Mouse (Mus musculus) liver, embryonic 11.5 days (tissue): Measurements from ENCODE around the gene Fam240b. TPM values are rescaled to one million over a fixed set of nuclear protein-coding genes. Genes with fewer than 3 reads are reported as not detected.

Source experiments
- ATAC-seq: fragments of 200-750 bp; cut with Nextera tagmentation; replicated peaks from 2 replicates; pipeline ENCODE4 v1.8.0; 2017; ENCODE audit warnings: moderate number of reproducible peaks, mild to moderate bottlenecking, moderate TSS enrichment, moderate library complexity; ENCODE audit not compliant: low FRiP score
- DNase-seq: peaks from one replicate; pipeline ENCODE4 v3.0.0-alpha.2; 2017; ENCODE audit warnings: low spot score
- H3K27ac ChIP-seq: fragments of 300-500 bp; sonication (generic); 2 replicates; pipeline ENCODE4 v1.5.1; 2014; ENCODE audit warnings: mild to moderate bottlenecking, low read depth, low read length, control low read depth
- H3K27me3 ChIP-seq: fragments of 300-500 bp; sonication (generic); replicated peaks from 2 replicates; pipeline ENCODE4 v1.6.1; 2014; ENCODE audit warnings: low read length, mixed read lengths; ENCODE audit not compliant: control insufficient read depth, insufficient read depth
- H3K36me3 ChIP-seq: fragments of 300-500 bp; sonication (generic); 2 replicates; pipeline ENCODE4 v1.6.1; 2014; ENCODE audit warnings: mild to moderate bottlenecking, low read length, moderate library complexity, mixed read lengths; ENCODE audit not compliant: control insufficient read depth, insufficient read depth
- H3K4me1 ChIP-seq: fragments of 300-500 bp; sonication (generic); replicated peaks from 2 replicates; pipeline ENCODE4 v1.6.1; 2014; ENCODE audit warnings: low read length, mixed read lengths; ENCODE audit not compliant: control insufficient read depth, insufficient read depth
- H3K4me2 ChIP-seq: fragments of 300-500 bp; sonication (generic); 2 replicates; pipeline ENCODE4 v1.6.1; 2014; ENCODE audit warnings: mild to moderate bottlenecking, control low read depth, moderate library complexity
- H3K4me3 ChIP-seq: fragments of 300-500 bp; sonication (generic); 2 replicates; pipeline ENCODE4 v1.5.1; 2014; ENCODE audit warnings: low read depth, low read length, control low read depth
- H3K9ac ChIP-seq: fragments of 300-500 bp; sonication (generic); 2 replicates; pipeline ENCODE4 v1.6.1; 2014; ENCODE audit warnings: low read depth, low read length, control low read depth
- H3K9me3 ChIP-seq: fragments of 300-500 bp; sonication (generic); 2 replicates; pipeline ENCODE4 v1.6.1; 2016; ENCODE audit warnings: low read length, inconsistent platforms, mixed read lengths; ENCODE audit not compliant: control insufficient read depth
- WGBS: fragments of 180-500 bp; shearing (Covaris S2); extraction: QIAGEN DNeasy Blood & Tissue Kit; methylation state at CpG from one replicate; pipeline ENCODE4 v1.1.7; 2014; 5-methylcytosine and 5-hydroxymethylcytosine counted together
- polyA plus RNA-seq: library from polyadenylated mRNA; unstranded; fragments of >200 nt; fragmentation: Nextera tagmentation; extraction: Ambion mirVana; gene quantifications from 2 replicates; pipeline ENCODE4 v1.2.1, GENCODE M21; 2014

Fam240b gene
- polyA plus RNA-seq: not detected in 2 replicates

GRCm38 (mm10) chr13:64497692-64498091 is at the start of gene Fam240b:
Gene Fam240b (minus strand): TSS chr13:64497792.
- Histone ChIP-seq H3K36me3 (no peaks in the 10 kb centered on the region), H3K9me3 (no peaks in the 10 kb centered on the region), H3K27me3 (no peaks in the 10 kb centered on the region), H3K4me3 (no peak within 1 kb of the TSS), H3K27ac (no peak within 1 kb of the TSS), H3K9ac (no peak within 1 kb of the TSS), H3K4me1 (no peaks in the 10 kb centered on the region), H3K4me2 (no peak within 1 kb of the TSS)
- ATAC-seq (no peak), DNase-seq (no peak)
- WGBS: 85% methylated on average over 6 of the region's 6 CpGs

GRCm38 (mm10) chr13:64530139-64530538 is 32.5 kb upstream of the Fam240b start:
- H3K36me3 ChIP-seq: no peaks in the 10 kb centered on the region
- no peaks in the 10 kb centered on the region for H3K9me3 ChIP-seq
- no peaks in the 10 kb centered on the region for H3K4me1 ChIP-seq
- DNase-seq: no peak
- H3K27ac ChIP-seq: no peak overlapping the region
- no peaks in the 10 kb centered on the region for H3K27me3 ChIP-seq
- no peak overlapping the region for H3K4me3 ChIP-seq
- no peak overlapping the region for H3K4me2 ChIP-seq
- ATAC-seq: no peak
- WGBS: 85% methylated on average over 5 of the region's 5 CpGs
- H3K9ac ChIP-seq: no peak overlapping the region

GRCm38 (mm10) chr13:64526515-64527285 is 29.1 kb upstream of the Fam240b start:
- Histone ChIP-seq H3K27ac (no peak overlapping the region), H3K4me3 (no peak overlapping the region), H3K9me3 (no peaks in the 10 kb centered on the region), H3K4me2 (no peak overlapping the region), H3K4me1 (no peaks in the 10 kb centered on the region), H3K36me3 (no peaks in the 10 kb centered on the region), H3K9ac (no peak overlapping the region), H3K27me3 (no peaks in the 10 kb centered on the region)
- DNase-seq (no peak), ATAC-seq (no peak)
- 83% methylated on average over 15 of the region's 15 CpGs for WGBS

GRCm38 (mm10) chr13:64514247-64514646 is 16.7 kb upstream of the Fam240b start:
- H3K27ac ChIP-seq: no peak overlapping the region
- H3K36me3 ChIP-seq: no peaks in the 10 kb centered on the region
- 79% methylated on average over 2 of the region's 2 CpGs for WGBS
- no peaks in the 10 kb centered on the region for H3K4me1 ChIP-seq
- no peak overlapping the region for H3K9ac ChIP-seq
- H3K4me3 ChIP-seq: no peak overlapping the region
- DNase-seq (no peak), ATAC-seq (no peak)
- H3K9me3 ChIP-seq: peaks cover 2% of the 10 kb centered on the region; the same call in 1 of the 2 replicates
- no peak overlapping the region for H3K4me2 ChIP-seq
- no peaks in the 10 kb centered on the region for H3K27me3 ChIP-seq

- H3K9me3 ChIP-seq: peaks cover 2% of the 10 kb centered on the region; the same call in 1 of the 2 replicates
- H3K4me1 ChIP-seq: no peaks in the 10 kb centered on the region
- no peak overlapping the region for H3K27ac ChIP-seq
- no peak overlapping the region for H3K4me2 ChIP-seq
- ATAC-seq (no peak), DNase-seq (no peak)
- H3K9ac ChIP-seq: no peak overlapping the region
- no peaks in the 10 kb centered on the region for H3K27me3 ChIP-seq
- H3K36me3 ChIP-seq: no peaks in the 10 kb centered on the region
- H3K4me3 ChIP-seq: no peak overlapping the region
Observed at GRCm38 (mm10) chr13:64511616-64512015, 14.0 kb upstream of the Fam240b start.

GRCm38 (mm10) chr13:64507361-64507760 is 9.8 kb upstream of the Fam240b start:
- H3K27me3 ChIP-seq: no peaks in the 10 kb centered on the region
- peaks cover 2% of the 10 kb centered on the region; the same call in 1 of the 2 replicates for H3K9me3 ChIP-seq
- no peak overlapping the region for H3K27ac ChIP-seq
- H3K4me1 ChIP-seq: no peaks in the 10 kb centered on the region
- ATAC-seq: no peak
- H3K4me2 ChIP-seq: no peak overlapping the region
- DNase-seq: no peak
- H3K9ac ChIP-seq: no peak overlapping the region
- H3K4me3 ChIP-seq: no peak overlapping the region
- H3K36me3 ChIP-seq: no peaks in the 10 kb centered on the region

- no peak overlapping the region for H3K27ac ChIP-seq
- H3K36me3 ChIP-seq: no peaks in the 10 kb centered on the region
- WGBS: 80% methylated on average over 3 of the region's 3 CpGs
- no peak for DNase-seq
- no peak for ATAC-seq
- no peaks in the 10 kb centered on the region for H3K4me1 ChIP-seq
- H3K4me2 ChIP-seq: no peak overlapping the region
- H3K27me3 ChIP-seq: no peaks in the 10 kb centered on the region
- H3K9me3 ChIP-seq: no peaks in the 10 kb centered on the region
- H3K4me3 ChIP-seq: no peak overlapping the region
- no peak overlapping the region for H3K9ac ChIP-seq
Observed at GRCm38 (mm10) chr13:64502833-64503232, 5.2 kb upstream of the Fam240b start.

GRCm38 (mm10) chr13:64493586-64493985 is 4.0 kb downstream of the Fam240b start:
- Histone ChIP-seq H3K4me1 (no peaks in the 10 kb centered on the region), H3K27me3 (no peaks in the 10 kb centered on the region), H3K9me3 (no peaks in the 10 kb centered on the region), H3K27ac (no peak overlapping the region), H3K4me3 (no peak overlapping the region), H3K9ac (no peak overlapping the region), H3K36me3 (no peaks in the 10 kb centered on the region), H3K4me2 (no peak overlapping the region)
- ATAC-seq: no peak
- 83% methylated on average over 5 of the region's 5 CpGs for WGBS
- no peak for DNase-seq

- H3K9ac ChIP-seq: no peak overlapping the region
- no peaks in the 10 kb centered on the region for H3K27me3 ChIP-seq
- H3K4me2 ChIP-seq: no peak overlapping the region
- DNase-seq (no peak), ATAC-seq (no peak)
- H3K27ac ChIP-seq: no peak overlapping the region
- no peaks in the 10 kb centered on the region for H3K9me3 ChIP-seq
- no peaks in the 10 kb centered on the region for H3K4me1 ChIP-seq
- no peaks in the 10 kb centered on the region for H3K36me3 ChIP-seq
- 85% methylated on average over 6 of the region's 6 CpGs for WGBS
- no peak overlapping the region for H3K4me3 ChIP-seq
Observed at GRCm38 (mm10) chr13:64489886-64490285, 7.7 kb downstream of the Fam240b start.
